Mouse (Mus musculus): ENCODE measurements around the gene Cmtm4.

DNA sequence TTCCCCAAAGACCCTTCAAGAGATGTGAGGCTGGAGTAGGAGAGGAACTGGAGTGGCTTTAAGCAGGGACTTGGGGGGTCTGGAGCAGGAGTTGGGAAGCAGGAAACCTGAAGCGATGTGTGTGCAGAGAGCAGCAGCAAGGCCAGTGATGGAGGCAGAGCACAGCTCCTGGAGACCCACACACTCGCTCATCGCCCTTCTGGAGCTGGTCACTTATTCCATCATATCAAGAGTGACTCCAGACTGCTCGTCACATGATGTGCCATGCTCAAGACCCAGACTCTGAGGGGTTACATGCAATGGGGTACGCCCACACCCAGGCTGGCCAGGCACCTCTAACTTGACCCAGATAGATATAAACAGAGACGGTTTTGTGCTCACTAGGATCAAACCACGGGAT, 15.3 kb downstream of the Cmtm4 start:
- no peak for TF ChIP-seq CTCF (IDR thresholded peaks at IDR 0.05; ENCODE audit: low read depth)
- no peak for TF ChIP-seq EP300 (optimal IDR thresholded peaks at IDR 0.05)

All from stomach, postnatal 0 days (tissue).